Mouse (Mus musculus) midbrain, embryonic 10.5 days (tissue): ENCODE results near the gene Plekho1. TPM values are rescaled to one million over a fixed set of nuclear protein-coding genes. Genes with fewer than 3 reads are reported as not detected.
A peak's percentile ranks its signal among the peaks of the same experiment; 100 is the strongest.

ENCODE experiments used
- DNase-seq: peaks from one replicate; pipeline ENCODE4 v3.0.0-alpha.2; 2017; ENCODE audit warnings: low spot score
- H3K27ac ChIP-seq: fragments of 300-500 bp; sonication (generic); replicated peaks from 2 replicates; pipeline ENCODE4 v1.5.1; 2016; ENCODE audit warnings: mild to moderate bottlenecking
- H3K27me3 ChIP-seq: fragments of 300-500 bp; sonication (generic); 2 replicates; pipeline ENCODE4 v1.6.1; 2016; ENCODE audit warnings: low read depth, mild to moderate bottlenecking; ENCODE audit not compliant: poor library complexity, severe bottlenecking
- H3K36me3 ChIP-seq: fragments of 300-500 bp; sonication (generic); 2 replicates; pipeline ENCODE4 v1.6.1; 2016; ENCODE audit warnings: mild to moderate bottlenecking, moderate library complexity
- H3K4me1 ChIP-seq: fragments of 300-500 bp; sonication (generic); 2 replicates; pipeline ENCODE4 v1.6.1; 2016
- H3K4me3 ChIP-seq: fragments of 300-500 bp; sonication (generic); 2 replicates; pipeline ENCODE4 v1.5.1; 2016; ENCODE audit warnings: mild to moderate bottlenecking, moderate library complexity
- H3K9me3 ChIP-seq: fragments of 300-500 bp; sonication (generic); replicated peaks from 2 replicates; pipeline ENCODE4 v1.6.1; 2016; ENCODE audit warnings: mild to moderate bottlenecking
- WGBS: fragments of 180-500 bp; shearing (Covaris S2); methylation state at CpG from one replicate; pipeline ENCODE4 v1.1.7; 2016; 5-methylcytosine and 5-hydroxymethylcytosine counted together
- polyA plus RNA-seq: library from polyadenylated mRNA; unstranded; fragments of >200 nt; fragmentation: Nextera tagmentation; extraction: Ambion mirVana; gene quantifications from 2 replicates; pipeline ENCODE4 v1.2.1, GENCODE M21; 2016

The Plekho1 gene
- polyA plus RNA-seq, 1 experiment from 2014 or later = 66.8 TPM

DNA sequence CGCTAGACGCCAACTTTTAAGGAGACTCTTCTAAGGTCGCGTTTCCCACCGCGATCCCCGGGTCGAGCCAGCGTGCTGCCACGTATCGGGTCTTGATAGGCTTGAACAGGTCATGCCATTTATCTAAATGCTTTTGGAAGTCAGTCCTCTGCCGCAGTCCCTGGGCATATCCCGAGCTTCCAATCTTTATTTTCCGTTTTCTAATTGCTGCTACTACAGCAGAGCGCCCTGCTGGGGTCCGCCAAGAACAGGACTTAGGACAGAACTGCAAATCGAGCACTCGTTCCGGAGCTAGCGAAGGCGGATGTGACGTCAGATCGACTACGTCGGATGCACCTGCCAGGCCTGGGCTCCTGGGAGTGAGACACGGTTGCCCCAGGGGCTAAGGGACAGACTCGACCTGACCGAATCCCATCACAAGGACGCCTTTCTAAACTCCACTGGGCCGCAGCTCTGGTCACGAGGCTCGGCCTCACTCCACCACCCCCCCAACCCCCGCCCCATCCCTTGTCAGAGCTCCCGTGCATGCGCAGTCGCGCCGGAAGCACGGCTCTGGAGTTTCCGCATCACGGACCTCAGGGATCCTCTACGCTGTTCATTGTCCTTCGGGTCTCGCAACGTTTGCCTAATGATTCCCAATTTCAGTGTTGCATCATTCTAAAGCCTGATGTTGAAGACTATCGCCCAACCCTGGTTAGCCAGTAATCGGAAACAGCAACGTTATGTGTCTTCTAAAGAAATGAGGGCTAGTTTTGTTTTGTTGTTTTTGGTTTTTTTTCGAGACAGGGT is 44.8 kb downstream of the Plekho1 start:
- no peaks in the 10 kb centered on the region for H3K9me3 ChIP-seq
- DNase-seq = peak; percentile 94
- H3K27me3 ChIP-seq = no peaks in the 10 kb centered on the region
- peaks cover 29% of the 10 kb centered on the region for H3K36me3 ChIP-seq
- peak overlapping the region; percentile 98 for H3K27ac ChIP-seq
- 2% methylated on average over 49 of the region's 49 CpGs for WGBS
- peak overlapping the region; percentile 66 for H3K4me3 ChIP-seq
- H3K4me1 ChIP-seq = peaks cover 25% of the 10 kb centered on the region

DNA sequence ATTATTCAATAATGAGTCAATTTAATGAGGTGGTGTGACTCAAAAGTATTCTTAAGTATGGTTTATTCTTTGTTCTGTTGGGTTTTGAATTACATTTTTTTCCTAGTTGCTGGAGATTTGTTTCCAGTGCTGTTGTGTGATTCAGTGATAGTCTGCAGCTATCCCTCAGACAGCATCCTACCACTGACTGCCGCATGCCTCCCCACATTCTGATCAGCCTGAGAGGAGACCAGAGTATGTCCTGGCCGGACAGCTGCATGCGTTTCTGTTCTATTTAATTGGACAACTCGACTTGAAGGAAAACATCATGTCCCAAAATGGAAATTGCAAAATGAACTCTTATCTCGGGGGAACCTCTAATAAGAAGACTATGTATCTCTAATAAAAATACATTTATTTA is 47.5 kb downstream of the Plekho1 start:
- Histone ChIP-seq H3K27ac (no peak overlapping the region), H3K4me3 (no peak overlapping the region), H3K9me3 (no peaks in the 10 kb centered on the region), H3K36me3 (peaks cover 56% of the 10 kb centered on the region), H3K4me1 (peaks cover 20% of the 10 kb centered on the region), H3K27me3 (no peaks in the 10 kb centered on the region)
- no peak for DNase-seq
- WGBS = 92% methylated on average over 5 of the region's 5 CpGs

DNA sequence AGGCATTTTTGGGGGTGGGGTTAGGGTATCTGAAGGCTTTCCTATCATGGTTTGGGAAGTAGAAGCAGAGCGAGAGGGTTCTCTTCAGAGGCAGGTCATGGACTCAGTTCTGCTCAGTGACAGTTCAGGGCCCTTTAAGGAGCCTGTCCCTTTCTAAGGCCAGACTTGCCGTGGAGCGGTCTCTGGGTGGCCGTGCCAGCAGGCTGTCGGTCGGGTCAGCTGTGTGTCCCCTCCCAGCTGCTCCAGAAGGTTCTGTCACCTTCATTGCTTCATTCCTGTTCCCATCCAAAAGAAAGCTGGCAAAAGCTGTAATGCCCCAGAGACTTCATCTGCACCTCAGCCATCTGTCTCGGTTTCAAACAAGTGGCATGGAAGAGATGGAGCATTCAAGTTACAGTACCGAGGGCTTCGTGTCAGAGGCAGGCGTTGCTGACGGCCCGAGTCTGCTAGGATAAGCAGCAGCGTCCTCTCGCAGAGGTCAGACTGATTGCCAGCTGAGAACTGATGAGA is 50.0 kb downstream of the Plekho1 start:
- no peak for DNase-seq
- no peak overlapping the region for H3K27ac ChIP-seq
- H3K9me3 ChIP-seq = no peaks in the 10 kb centered on the region
- no peak overlapping the region for H3K4me3 ChIP-seq
- H3K4me1 ChIP-seq = peaks cover 2% of the 10 kb centered on the region; the same call in 1 of the 2 replicates
- no peaks in the 10 kb centered on the region for H3K27me3 ChIP-seq
- WGBS = 93% methylated on average over 14 of the region's 14 CpGs
- peaks cover 81% of the 10 kb centered on the region for H3K36me3 ChIP-seq

DNA sequence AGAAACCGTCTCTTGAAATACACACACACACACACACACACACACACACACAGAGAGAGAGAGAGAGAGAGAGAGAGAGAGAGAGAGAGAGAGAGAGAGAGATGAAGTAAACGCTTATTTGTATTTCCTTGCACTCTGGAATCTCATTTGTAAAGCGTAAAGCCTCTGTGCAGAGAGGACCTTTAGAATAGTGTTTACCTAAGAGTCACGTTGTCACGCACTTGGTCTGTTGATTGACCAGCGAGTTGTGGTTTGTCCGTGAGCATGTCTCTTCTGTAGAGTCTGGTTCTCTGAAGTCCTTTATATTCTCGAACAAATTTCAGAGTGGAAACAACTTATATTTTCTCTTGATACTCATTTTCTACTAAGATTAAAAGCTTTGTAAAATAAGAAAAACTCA is 51.1 kb downstream of the Plekho1 start:
- no peak for DNase-seq
- H3K36me3 ChIP-seq = peaks cover 92% of the 10 kb centered on the region
- 95% methylated on average over 8 of the region's 8 CpGs for WGBS

DNA sequence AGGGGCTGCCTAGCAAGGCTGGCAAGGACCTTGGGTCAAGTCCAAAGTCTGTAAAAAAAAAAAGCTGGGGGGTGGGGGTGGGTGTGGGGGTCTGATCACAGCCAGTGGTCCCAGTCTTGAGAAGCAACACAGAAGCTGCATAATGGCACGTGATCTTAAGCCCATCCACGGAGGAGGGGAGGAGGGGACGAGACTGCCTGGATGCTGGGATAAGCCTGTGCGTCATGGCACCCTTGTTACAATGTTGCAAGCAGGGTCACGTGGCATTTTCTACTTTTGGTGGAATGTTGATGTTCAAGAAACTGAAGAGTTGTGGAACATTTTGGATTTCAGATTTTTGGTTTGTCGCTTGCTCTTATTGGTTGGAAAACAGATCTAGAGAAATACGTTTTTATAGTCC is 52.6 kb downstream of the Plekho1 start:
- WGBS = 94% methylated on average over 7 of the region's 7 CpGs
- DNase-seq = no peak
- peaks cover 98% of the 10 kb centered on the region for H3K36me3 ChIP-seq
- no peaks in the 10 kb centered on the region for H3K4me1 ChIP-seq
- H3K27ac ChIP-seq = no peak overlapping the region
- H3K4me3 ChIP-seq = no peak overlapping the region
- no peaks in the 10 kb centered on the region for H3K27me3 ChIP-seq
- H3K9me3 ChIP-seq = no peaks in the 10 kb centered on the region

More for the DNA sequence above, 51.1 kb downstream of the Plekho1 start:
- Histone ChIP-seq H3K27ac (no peak overlapping the region), H3K4me1 (no peaks in the 10 kb centered on the region), H3K27me3 (no peaks in the 10 kb centered on the region), H3K4me3 (no peak overlapping the region), H3K9me3 (no peaks in the 10 kb centered on the region)

DNA sequence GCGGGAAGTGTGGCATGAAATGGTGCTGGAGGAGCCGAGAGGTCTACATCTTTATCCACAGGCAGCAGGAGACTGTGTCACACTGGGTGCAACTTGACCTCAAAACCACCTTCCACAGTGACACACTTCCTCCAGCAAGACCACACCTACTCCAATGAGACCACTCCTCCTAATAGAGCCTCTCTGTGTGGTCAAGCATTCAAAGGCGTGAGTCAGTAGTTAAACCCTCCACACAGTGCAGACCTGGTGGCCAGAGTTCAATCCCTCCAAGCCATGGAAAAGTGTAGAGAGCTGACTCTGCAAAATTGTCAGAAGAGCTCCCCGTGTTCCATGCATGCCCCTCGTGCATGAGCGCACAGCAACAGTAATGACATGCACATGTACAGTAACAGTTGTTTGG is 53.1 kb downstream of the Plekho1 start:
- no peak overlapping the region for H3K27ac ChIP-seq
- H3K9me3 ChIP-seq = no peaks in the 10 kb centered on the region
- 91% methylated on average over 6 of the region's 6 CpGs for WGBS
- no peaks in the 10 kb centered on the region for H3K27me3 ChIP-seq
- no peak for DNase-seq
- H3K4me1 ChIP-seq = no peaks in the 10 kb centered on the region
- peaks cover 98% of the 10 kb centered on the region for H3K36me3 ChIP-seq
- no peak overlapping the region for H3K4me3 ChIP-seq

DNA sequence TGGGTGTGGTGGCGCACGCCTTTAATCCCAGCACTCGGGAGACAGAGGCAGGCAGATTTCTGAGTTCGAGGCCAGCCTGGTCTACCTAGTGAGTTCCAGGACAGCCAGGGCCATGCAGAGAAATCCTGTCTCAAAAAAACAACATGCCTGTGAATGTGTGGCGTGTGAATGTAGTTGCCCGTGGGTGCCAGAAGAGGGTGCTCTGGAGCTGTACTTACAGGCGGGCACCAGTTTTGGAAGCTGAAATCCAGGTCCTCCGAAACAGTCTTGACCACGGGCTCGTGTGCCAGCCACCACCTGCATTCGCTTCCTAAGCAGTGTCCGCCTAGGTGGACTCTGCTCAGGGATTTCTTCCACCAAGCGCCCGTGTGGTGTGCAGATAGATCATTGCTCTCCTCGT is 57.0 kb downstream of the Plekho1 start:
- Histone ChIP-seq H3K4me1 (no peaks in the 10 kb centered on the region), H3K4me3 (no peak overlapping the region), H3K9me3 (no peaks in the 10 kb centered on the region), H3K27me3 (no peaks in the 10 kb centered on the region), H3K36me3 (peaks cover 100% of the 10 kb centered on the region), H3K27ac (no peak overlapping the region)
- DNase-seq = peak; percentile 31
- 93% methylated on average over 15 of the region's 15 CpGs for WGBS

Other genes with a start within 250 kb of the Plekho1 start
- 54.1 and 64.4 TPM in 2 replicates for gene Tars2, start 235.8 kb downstream of the Plekho1 start, polyA plus RNA-seq
- gene Rprd2, start 177.1 kb downstream of the Plekho1 start, polyA plus RNA-seq = 18.1 and 22.1 TPM in 2 replicates
- 65.8 and 66.5 TPM in 2 replicates for gene Prpf3, start 140.1 kb downstream of the Plekho1 start, polyA plus RNA-seq
- gene Mrps21, start 124.5 kb downstream of the Plekho1 start, polyA plus RNA-seq = 354 and 390 TPM in 2 replicates
- gene Ciart, start 113.8 kb downstream of the Plekho1 start, polyA plus RNA-seq = 7.9 and 12.3 TPM in 2 replicates
- 8.1 and 9.6 TPM in 2 replicates for gene BC028528, start 104.0 kb downstream of the Plekho1 start, polyA plus RNA-seq
- gene Aph1a, start 102.0 kb downstream of the Plekho1 start, polyA plus RNA-seq = 31.1 and 37.4 TPM in 2 replicates
- gene Car14, start 91.3 kb downstream of the Plekho1 start, polyA plus RNA-seq = 67.7 and 93.9 TPM in 2 replicates
- gene Anp32e, start 66.8 kb downstream of the Plekho1 start, polyA plus RNA-seq = 366 and 378 TPM in 2 replicates
- 28.6 and 33.3 TPM in 2 replicates for gene Vps45, start 62.5 kb upstream of the Plekho1 start, polyA plus RNA-seq
- gene Otud7b, start 108.5 kb upstream of the Plekho1 start, polyA plus RNA-seq = 16.5 and 18.9 TPM in 2 replicates
- 7.8 and 9.6 TPM in 2 replicates for gene Mtmr11, start 166.0 kb upstream of the Plekho1 start, polyA plus RNA-seq
- 262 and 271 TPM in 2 replicates for gene Sf3b4, start 176.3 kb upstream of the Plekho1 start, polyA plus RNA-seq
- gene Sv2a, start 185.2 kb upstream of the Plekho1 start, polyA plus RNA-seq = 3.1 and 8.8 TPM in 2 replicates
- 86.7 and 92.8 TPM in 2 replicates for gene Bola1, start 223.7 kb upstream of the Plekho1 start, polyA plus RNA-seq
- 0.98 TPM in 1 of 2 replicates, not detected in the other for gene Hist2h2ab, start 223.9 kb upstream of the Plekho1 start, polyA plus RNA-seq
- gene Hist2h2ac, start 224.9 kb upstream of the Plekho1 start, polyA plus RNA-seq = 7.3 and 17.2 TPM in 2 replicates
- 11.5 and 11.9 TPM in 2 replicates for gene Hist2h2be, start 225.1 kb upstream of the Plekho1 start, polyA plus RNA-seq
- 8.1 TPM in 2 replicates for gene Hist2h3c2, start 243.1 kb upstream of the Plekho1 start, polyA plus RNA-seq
- 24.3 and 34.9 TPM in 2 replicates for gene Hist2h2aa2, start 244.3 kb upstream of the Plekho1 start, polyA plus RNA-seq
- gene Hist2h2aa1, start 249.5 kb upstream of the Plekho1 start, polyA plus RNA-seq = 13.7 TPM in 2 replicates